Mouse (Mus musculus) C2C12 (cell line): ENCODE data around the gene Scaf1. TPM values are rescaled to one million over a fixed set of nuclear protein-coding genes. Genes with fewer than 3 reads are reported as not detected.

Source experiments
- H3K27me3 ChIP-seq: one replicate; pipeline ENCODE4 v1.6.1; 2011; ENCODE audit not compliant: control insufficient read depth, insufficient read depth, insufficient read length
- H3K36me3 ChIP-seq: one replicate; pipeline ENCODE4 v1.6.1; 2011; ENCODE audit not compliant: control insufficient read depth, insufficient read depth
- H3K4me3 ChIP-seq: one replicate; pipeline ENCODE4 v1.5.1; 2011; ENCODE audit warnings: mild to moderate bottlenecking, control low read depth; ENCODE audit not compliant: poor library complexity, insufficient read depth, severe bottlenecking
- H3K79me2 ChIP-seq: one replicate; pipeline ENCODE4 v1.6.1; 2011; ENCODE audit not compliant: control insufficient read depth, insufficient read depth
- H3K79me3 ChIP-seq: one replicate; pipeline ENCODE4 v1.6.1; 2011; ENCODE audit warnings: low read depth, control low read depth
- H3ac ChIP-seq: one replicate; pipeline ENCODE3; 2011; ENCODE audit warnings: low read depth; ENCODE audit not compliant: control insufficient read depth, insufficient read length
- CEBPB ChIP-seq: IDR thresholded peaks from one replicate; pipeline ENCODE4 v1.6.1; 2011; ENCODE audit warnings: low read depth, mild to moderate bottlenecking, control low read depth, moderate library complexity
- CTCF ChIP-seq: IDR thresholded peaks from one replicate; pipeline ENCODE4 v1.5.1; 2011; ENCODE audit not compliant: control insufficient read depth, insufficient read depth, insufficient read length
- FOSL1 ChIP-seq: IDR thresholded peaks from one replicate; pipeline ENCODE4 v1.8.0; 2011; ENCODE audit warnings: mild to moderate bottlenecking, low read length; ENCODE audit not compliant: poor library complexity, insufficient read depth, severe bottlenecking
- MAX ChIP-seq: IDR thresholded peaks from one replicate; pipeline ENCODE4 v1.6.1; 2011; ENCODE audit warnings: mild to moderate bottlenecking, control low read depth
- MYOD1 ChIP-seq: IDR thresholded peaks from one replicate; pipeline ENCODE4 v1.6.1; 2011; ENCODE audit warnings: low read depth; ENCODE audit not compliant: control insufficient read depth, insufficient read length
- MYOG ChIP-seq: IDR thresholded peaks from one replicate; pipeline ENCODE4 v1.6.1; 2011; ENCODE audit not compliant: control insufficient read depth, insufficient read length; ENCODE audit errors: extremely low read depth
- USF1 ChIP-seq: IDR thresholded peaks from one replicate; pipeline ENCODE4 v1.6.1; 2011; ENCODE audit warnings: low read depth, mild to moderate bottlenecking, control low read depth, moderate library complexity
- polyA plus RNA-seq: library from polyadenylated mRNA; unstranded; fragments of >200 nt; fragmentation: generic; extraction: Trizol; gene quantifications from one replicate; pipeline ENCODE4 v1.2.1, GENCODE M21; 2012; ENCODE audit warnings: missing spikeins

The Scaf1 gene
- polyA plus RNA-seq, 1 experiment, result 58.4 TPM

- Histone ChIP-seq H3K36me3 (peaks cover 31% of the 10 kb centered on the region), H3K79me2 (peaks cover 46% of the 10 kb centered on the region), H3K4me3 (peak within 1 kb of the TSS; percentile 79), H3K27me3 (no peaks in the 10 kb centered on the region), H3K79me3 (peaks cover 18% of the 10 kb centered on the region), H3ac (peak within 1 kb of the TSS; percentile 75)
- TF ChIP-seq CEBPB, result no peak
- peak; percentile 58 for TF ChIP-seq MAX
Observed at GRCm38 (mm10) chr7:44998501-44998955, 17.6 kb downstream of the Scaf1 start, which contains the start of gene Bcl2l12. Gene Bcl2l12 (minus strand): TSS chr7:44998712.

GRCm38 (mm10) chr7:44997940-44998428 is 18.2 kb downstream of the Scaf1 start:
- H3K79me2 ChIP-seq, result peaks cover 46% of the 10 kb centered on the region
- H3K79me3 ChIP-seq, result peaks cover 18% of the 10 kb centered on the region
- TF ChIP-seq FOSL1 (no peak), MYOD1 (no peak), CEBPB (no peak), MAX (no peak), MYOG (no peak), CTCF (no peak), USF1 (no peak)
- H3K36me3 ChIP-seq, result peaks cover 27% of the 10 kb centered on the region
- peak overlapping the region; percentile 75 for H3ac ChIP-seq
- peak overlapping the region; percentile 79 for H3K4me3 ChIP-seq
- no peaks in the 10 kb centered on the region for H3K27me3 ChIP-seq

- Histone ChIP-seq H3K36me3 (peaks cover 26% of the 10 kb centered on the region), H3K79me3 (peaks cover 18% of the 10 kb centered on the region), H3K4me3 (peak within 1 kb of the TSS; percentile 79), H3K27me3 (no peaks in the 10 kb centered on the region), H3ac (peak within 1 kb of the TSS; percentile 94), H3K79me2 (peaks cover 46% of the 10 kb centered on the region)
- no peak for TF ChIP-seq MYOD1
- no peak for TF ChIP-seq MAX
- TF ChIP-seq FOSL1, result no peak
- TF ChIP-seq USF1, result no peak
- TF ChIP-seq MYOG, result no peak
- TF ChIP-seq CEBPB, result no peak
- no peak for TF ChIP-seq CTCF
Observed at GRCm38 (mm10) chr7:44997231-44997939, 18.8 kb downstream of the Scaf1 start, which contains the start of gene Irf3. Gene Irf3 (plus strand): TSS chr7:44997648.

- Histone ChIP-seq H3K4me3 (peak overlapping the region; percentile 79), H3ac (peak overlapping the region; percentile 94), H3K27me3 (no peaks in the 10 kb centered on the region), H3K79me3 (peaks cover 18% of the 10 kb centered on the region), H3K79me2 (peaks cover 41% of the 10 kb centered on the region), H3K36me3 (peaks cover 19% of the 10 kb centered on the region)
- TF ChIP-seq CEBPB, result no peak
- TF ChIP-seq MYOG, result no peak
Observed at GRCm38 (mm10) chr7:44996672-44997071, 19.5 kb downstream of the Scaf1 start.

GRCm38 (mm10) chr7:44986879-44987718 is 29.1 kb downstream of the Scaf1 start:
- H3K4me3 ChIP-seq, result peak overlapping the region; percentile 48
- TF ChIP-seq MYOG, result no peak
- TF ChIP-seq MYOD1, result no peak
- peak; percentile 54 for TF ChIP-seq MAX
- no peak for TF ChIP-seq FOSL1
- TF ChIP-seq CEBPB, result no peak
- peaks cover 37% of the 10 kb centered on the region for H3K79me3 ChIP-seq
- H3K36me3 ChIP-seq, result peaks cover 21% of the 10 kb centered on the region
- no peaks in the 10 kb centered on the region for H3K27me3 ChIP-seq
- H3K79me2 ChIP-seq, result peaks cover 72% of the 10 kb centered on the region
- H3ac ChIP-seq, result peak overlapping the region; percentile 85
